Mouse (Mus musculus) frontal cortex, postnatal 25 days (tissue): ENCODE measurements around the gene Bdp1.

Experiments
- DNase-seq, 2 experiments: peaks; one replicate each; pipeline ENCODE4 v3.0.0; 2022; ENCODE audit warnings: low spot score in 2 of 2

The Bdp1 gene

DNA sequence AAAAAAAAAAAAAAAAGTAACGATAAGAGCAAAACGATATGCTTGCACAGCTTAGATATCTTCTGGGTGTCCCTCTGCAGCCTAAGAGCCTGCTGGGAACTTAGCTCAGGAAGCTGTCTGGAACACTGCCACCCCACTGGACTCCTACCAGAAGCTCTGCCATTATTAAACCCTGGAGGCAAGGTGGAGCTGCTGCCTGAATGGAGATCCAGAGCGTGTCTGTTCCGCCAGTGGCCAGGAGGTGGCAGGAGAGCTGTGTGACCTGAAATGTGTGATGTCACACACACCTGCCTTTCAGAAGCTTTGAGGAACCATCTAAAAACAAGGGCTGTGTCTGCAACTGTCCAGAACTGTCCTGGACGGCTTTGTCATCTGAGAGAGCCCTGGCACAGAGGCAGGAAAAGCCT is 102.1 kb downstream of the Bdp1 start:
- DNase-seq = peak; percentile 67 to 79

DNA sequence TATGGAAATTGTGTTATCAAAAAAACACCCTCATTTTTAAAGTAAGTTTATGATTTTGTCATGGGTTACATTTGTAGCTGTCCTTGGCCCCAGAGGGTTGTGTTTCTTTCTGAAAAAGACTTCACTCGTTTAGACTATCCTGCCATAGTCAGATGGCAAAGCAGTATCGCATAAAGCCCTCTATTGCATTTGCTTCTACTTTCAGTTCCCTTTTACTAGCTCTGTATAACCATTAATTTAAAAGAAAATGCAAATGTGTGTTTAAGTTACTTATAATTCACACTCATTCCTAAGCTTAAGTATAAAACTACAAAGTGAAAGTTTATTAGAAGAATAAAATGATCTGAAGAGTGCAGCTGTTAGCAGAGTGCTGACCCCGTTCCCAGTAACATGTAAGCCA is 104.8 kb downstream of the Bdp1 start:
- no peak for DNase-seq

DNA sequence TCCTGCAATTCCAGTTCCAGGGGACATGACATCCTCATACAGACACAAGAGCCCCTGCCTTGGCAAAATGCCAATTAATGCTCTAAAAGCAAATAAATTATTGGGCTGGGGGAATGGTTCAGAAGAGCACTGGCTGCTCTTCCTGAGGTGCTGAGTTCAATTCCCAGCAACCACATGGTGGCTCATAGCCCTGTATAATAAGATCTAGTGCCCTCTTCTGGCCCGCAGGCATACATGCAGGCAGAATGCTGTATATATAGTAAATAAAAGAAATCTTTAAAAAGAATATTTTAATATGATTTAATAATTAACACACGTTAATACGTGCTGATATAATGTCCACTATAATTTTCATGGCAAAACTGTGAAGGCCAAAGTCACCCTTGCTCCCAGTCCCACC is 105.8 kb downstream of the Bdp1 start:
- DNase-seq = no peak

DNA sequence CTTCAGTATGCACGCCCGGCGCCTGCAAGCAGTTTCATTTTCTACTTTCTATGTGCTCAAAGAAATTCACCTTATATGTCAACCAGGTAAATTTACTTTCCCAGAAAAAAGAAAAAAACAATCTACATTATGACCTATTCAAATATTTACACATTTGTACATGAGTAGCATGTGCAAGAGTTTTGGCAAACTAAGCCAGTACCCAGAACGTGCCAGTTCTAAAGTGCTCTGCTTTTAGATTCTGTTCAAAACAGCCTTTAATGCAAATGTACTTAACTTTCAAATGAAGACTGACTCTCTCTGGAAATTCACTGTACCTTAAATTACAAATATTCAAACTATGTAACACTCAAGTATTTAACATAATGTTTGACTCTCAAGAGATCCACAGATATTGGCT is 114.3 kb downstream of the Bdp1 start:
- no peak for DNase-seq

DNA sequence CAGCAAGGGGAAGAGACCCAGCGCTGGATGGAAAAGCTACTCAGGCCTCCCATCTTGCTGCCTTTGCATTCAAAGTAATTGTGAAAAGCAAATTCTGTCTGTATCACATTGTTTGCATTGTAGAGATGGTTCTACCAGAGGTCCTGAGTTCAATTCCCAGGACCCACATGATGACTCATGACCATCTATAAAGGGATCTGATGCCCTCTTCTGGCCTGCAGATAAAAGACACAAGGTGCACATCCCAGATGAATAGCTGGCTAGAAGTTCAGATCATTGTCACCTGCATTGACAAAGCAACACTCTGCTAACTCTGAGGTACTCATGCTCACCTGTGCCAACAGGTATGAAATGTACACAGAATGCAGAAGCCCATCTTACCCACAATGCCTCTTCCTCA is 120.5 kb downstream of the Bdp1 start:
- no peak for DNase-seq

DNA sequence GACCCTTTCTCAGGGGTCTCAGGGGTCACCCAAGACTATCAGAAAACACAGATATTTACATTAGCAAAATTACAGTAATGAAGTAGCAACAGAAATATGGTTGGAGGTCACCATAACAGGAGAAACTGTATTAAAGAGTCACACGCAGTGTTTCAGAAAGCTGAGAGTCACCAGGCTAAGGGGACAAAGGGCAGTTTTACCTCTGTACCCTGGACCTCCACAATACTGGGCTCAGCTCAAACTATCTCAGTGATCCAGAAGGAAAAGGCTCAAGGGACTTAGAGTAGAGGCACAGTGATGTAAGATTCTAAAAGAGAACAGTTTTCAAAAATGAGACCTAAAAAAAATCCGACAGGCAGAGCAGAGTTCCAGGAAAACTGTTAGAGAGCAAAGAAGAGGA is 124.5 kb downstream of the Bdp1 start:
- DNase-seq = no peak

DNA sequence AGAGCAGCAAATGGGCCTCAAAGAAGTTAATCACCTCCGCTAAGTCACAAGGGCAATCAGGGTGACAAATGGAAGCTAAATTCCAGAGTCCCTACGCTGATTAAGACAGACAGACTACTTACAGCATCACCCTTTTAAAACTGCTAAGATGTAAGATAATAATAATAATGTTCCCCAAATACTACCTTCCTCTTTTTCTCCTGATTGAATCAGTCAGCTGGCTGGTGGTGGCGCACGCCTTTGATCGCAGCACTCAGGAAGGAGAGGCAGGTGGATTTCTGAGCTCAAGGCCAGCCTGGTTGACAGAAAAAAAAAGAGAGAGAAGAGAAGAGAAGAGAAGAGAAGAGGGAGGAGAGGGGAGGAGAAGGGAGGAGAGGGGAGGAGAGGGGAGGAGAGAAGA is 133.8 kb downstream of the Bdp1 start:
- no peak for DNase-seq
